Comparison of ENCODE assay signal across 9 mouse cellular contexts in the genomic region with DNA sequence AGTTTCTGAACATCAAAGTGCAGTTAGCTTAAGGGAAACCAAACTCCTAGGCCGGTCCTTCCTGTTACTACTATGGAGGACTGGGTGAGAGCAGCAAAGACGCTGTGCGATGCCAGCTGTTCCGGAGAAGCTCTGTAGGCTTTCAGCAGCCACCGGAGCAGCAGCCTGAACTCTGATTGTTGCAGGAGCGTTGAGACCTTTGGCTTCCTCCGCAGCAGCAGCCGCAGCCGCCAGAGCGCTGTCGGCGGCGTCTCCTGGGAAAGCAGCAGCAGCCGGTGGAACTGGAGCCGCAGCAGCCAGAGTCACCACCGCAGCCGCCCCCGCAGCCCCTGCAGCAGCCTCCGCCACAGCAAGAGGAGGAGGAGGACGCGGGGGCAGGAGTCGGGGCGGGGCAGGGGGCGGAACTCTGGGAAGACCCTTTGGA. TPM values are rescaled to one million over a fixed set of nuclear protein-coding genes. Genes with fewer than 3 reads are reported as not detected.
DNase-seq lines count a peak whose midpoint lies in the region; ATAC-seq lines count a peak whose summit lies in the region.
"Had no signal": no experiment of that assay in that cellular context is flagged by ENCODE, and none has a peak within 500 bp of the region (broad histone marks: within the 10 kb centered on the region; RNA-seq: fewer than 3 reads in every experiment).

No protein-coding gene starts in this region.

- peaks cover 21% of the 10 kb centered on the region for H3K27me3 ChIP-seq in heart, embryonic 10.5 days (ENCODE audit: insufficient read depth, poor library complexity, severe bottlenecking)
- H3K27me3 ChIP-seq in heart, embryonic 14.5 days (ENCODE audit: control insufficient read depth, insufficient read depth, low read length) = no peaks in the 10 kb centered on the region
- H3K27me3 ChIP-seq in liver, embryonic 16.5 days (ENCODE audit: control insufficient read depth, insufficient read depth, low read depth, low read length) = no peaks in the 10 kb centered on the region
- H3K27me3 ChIP-seq: Patski had no signal

- WGBS in heart, embryonic 10.5 days = 2% methylated on average over 24 of the region's 24 CpGs
- WGBS in heart, embryonic 14.5 days = 2% methylated on average over 23 of the region's 24 CpGs
- 1% methylated on average over 24 of the region's 24 CpGs for WGBS in liver, embryonic 16.5 days (ENCODE audit: insufficient replicate concordance)

- ATAC-seq in heart, embryonic 14.5 days (ENCODE audit: insufficient number of reproducible peaks, insufficient read depth, low FRiP score, low read depth) = 0 out of 2 replicates have a peak, but pooled peaks have one; percentile 31
- ATAC-seq in liver, embryonic 16.5 days (ENCODE audit: low read depth) = no peak
- ATAC-seq in CD4-positive, CD25-positive, alpha-beta regulatory T cell, adult 4 months = no peak
- ATAC-seq: Patski had no signal

- peak; percentile 82 for DNase-seq in heart, embryonic 10.5 days (ENCODE audit: low spot score)
- no peak for DNase-seq in heart, adult 9 months (ENCODE audit: low spot score in 2 of 2)
- DNase-seq in embryo, embryonic 11 days = peak; percentile 84
- peak; percentile 24 to 40 for DNase-seq in kidney, postnatal 25 days
- peak; percentile 63 for DNase-seq in right cerebral cortex, adult 18-20 months

- H3K9ac ChIP-seq in heart, embryonic 14.5 days (ENCODE audit: low read length) = peak overlapping the region; percentile 61
- no peak overlapping the region for H3K9ac ChIP-seq in liver, embryonic 16.5 days (ENCODE audit: low read depth, low read length)

- no peaks in the 10 kb centered on the region for H3K9me3 ChIP-seq in heart, embryonic 10.5 days
- no peaks in the 10 kb centered on the region for H3K9me3 ChIP-seq in heart, embryonic 14.5 days (ENCODE audit: control insufficient read depth, low read length)
- H3K9me3 ChIP-seq in liver, embryonic 16.5 days (replicated peaks; ENCODE audit: control insufficient read depth, low read length) = no peaks in the 10 kb centered on the region

- H3K4me3 ChIP-seq in heart, embryonic 10.5 days = peak overlapping the region; percentile 65
- peak overlapping the region; percentile 51 to 54 for H3K4me3 ChIP-seq in heart, embryonic 14.5 days (ENCODE audit: control insufficient read depth in 1 of 2, insufficient read depth in 1 of 2, low read depth in 1 of 2, low read length in 2 of 2)
- peak overlapping the region; percentile 40; the same call in 1 of the 2 replicates for H3K4me3 ChIP-seq in liver, embryonic 16.5 days (ENCODE audit: low read depth, low read length)

- H3K27ac ChIP-seq in heart, embryonic 10.5 days = peak overlapping the region; percentile 73
- H3K27ac ChIP-seq in heart, embryonic 14.5 days (replicated peaks in 1 of 2; ENCODE audit: control insufficient read depth in 1 of 2, insufficient read depth in 1 of 2, low read depth in 2 of 2, low read length in 2 of 2) = no peak overlapping the region
- no peak overlapping the region for H3K27ac ChIP-seq in liver, embryonic 16.5 days (ENCODE audit: low read length)

- H3K4me1 ChIP-seq in heart, embryonic 10.5 days = 0 out of 2 replicates have a peak, but pooled peaks cover 8% of the 10 kb centered on the region
- H3K4me1 ChIP-seq in heart, embryonic 14.5 days (ENCODE audit: control insufficient read depth in 2 of 2, insufficient read depth in 2 of 2, low read length in 2 of 2) = no peaks in the 10 kb centered on the region
- no peaks in the 10 kb centered on the region for H3K4me1 ChIP-seq in liver, embryonic 16.5 days (ENCODE audit: control insufficient read depth, low read depth, low read length)

- H3K4me2 ChIP-seq in heart, embryonic 14.5 days (ENCODE audit: low read length) = peak overlapping the region; percentile 87
- peak overlapping the region; percentile 38 for H3K4me2 ChIP-seq in liver, embryonic 16.5 days (ENCODE audit: low read depth, low read length)

- no peaks in the 10 kb centered on the region for H3K36me3 ChIP-seq in heart, embryonic 10.5 days
- H3K36me3 ChIP-seq in heart, embryonic 14.5 days (ENCODE audit: control insufficient read depth, insufficient read depth, low read length) = no peaks in the 10 kb centered on the region
- H3K36me3 ChIP-seq in liver, embryonic 16.5 days (ENCODE audit: control insufficient read depth, insufficient read depth) = no peaks in the 10 kb centered on the region

RNA-seq across cellular contexts. Expression of a gene that starts 1.1 kb away (rescaled TPM):
- polyA plus RNA-seq in heart, embryonic 10.5 days (2016; fragmentation: Nextera tagmentation; extraction: Ambion mirVana) = not detected in 2 replicates
- not detected in 2 replicates for polyA plus RNA-seq in heart, embryonic 14.5 days (2014; fragmentation: Nextera tagmentation; extraction: Ambion mirVana)
- not detected in 2 replicates for polyA plus RNA-seq in liver, embryonic 16.5 days (2015; fragmentation: Nextera tagmentation; extraction: Ambion mirVana)
- polyA plus RNA-seq in CD4-positive, CD25-positive, alpha-beta regulatory T cell, adult 4 months (2017; shearing (Covaris generic)) = not detected

RNA-seq across cellular contexts. Expression of a gene that starts 4.5 kb away (rescaled TPM):
- polyA plus RNA-seq in heart, embryonic 10.5 days (2016; fragmentation: Nextera tagmentation; extraction: Ambion mirVana) = not detected in 2 replicates
- not detected in 2 replicates for polyA plus RNA-seq in heart, embryonic 14.5 days (2014; fragmentation: Nextera tagmentation; extraction: Ambion mirVana)
- not detected in 2 replicates for polyA plus RNA-seq in liver, embryonic 16.5 days (2015; fragmentation: Nextera tagmentation; extraction: Ambion mirVana)
- polyA plus RNA-seq in CD4-positive, CD25-positive, alpha-beta regulatory T cell, adult 4 months (2017; shearing (Covaris generic)) = not detected
- polyA plus RNA-seq: Patski had no signal

RNA-seq across cellular contexts. Expression of a gene that starts 22.4 kb away (rescaled TPM):
- not detected in 2 replicates for polyA plus RNA-seq in heart, embryonic 10.5 days (2016; fragmentation: Nextera tagmentation; extraction: Ambion mirVana)
- polyA plus RNA-seq in heart, embryonic 14.5 days (2014; fragmentation: Nextera tagmentation; extraction: Ambion mirVana) = not detected in 2 replicates
- polyA plus RNA-seq in liver, embryonic 16.5 days (2015; fragmentation: Nextera tagmentation; extraction: Ambion mirVana) = not detected in 2 replicates
- not detected for polyA plus RNA-seq in CD4-positive, CD25-positive, alpha-beta regulatory T cell, adult 4 months (2017; shearing (Covaris generic))
- polyA plus RNA-seq: Patski had no signal

RNA-seq across cellular contexts. Expression of a gene that starts 47.5 kb away (rescaled TPM):
- not detected in 2 replicates for polyA plus RNA-seq in heart, embryonic 10.5 days (2016; fragmentation: Nextera tagmentation; extraction: Ambion mirVana)
- polyA plus RNA-seq in heart, embryonic 14.5 days (2014; fragmentation: Nextera tagmentation; extraction: Ambion mirVana) = not detected in 2 replicates
- polyA plus RNA-seq in liver, embryonic 16.5 days (2015; fragmentation: Nextera tagmentation; extraction: Ambion mirVana) = not detected in 2 replicates
- not detected for polyA plus RNA-seq in CD4-positive, CD25-positive, alpha-beta regulatory T cell, adult 4 months (2017; shearing (Covaris generic))
- polyA plus RNA-seq: Patski had no signal

RNA-seq across cellular contexts. Expression of a gene that starts 54.2 kb away (rescaled TPM):
- not detected in 2 replicates for polyA plus RNA-seq in heart, embryonic 10.5 days (2016; fragmentation: Nextera tagmentation; extraction: Ambion mirVana)
- not detected in 2 replicates for polyA plus RNA-seq in heart, embryonic 14.5 days (2014; fragmentation: Nextera tagmentation; extraction: Ambion mirVana)
- polyA plus RNA-seq in liver, embryonic 16.5 days (2015; fragmentation: Nextera tagmentation; extraction: Ambion mirVana) = not detected in 2 replicates
- under 1 TPM in 1 of 2 experiments, not detected in 1; 0.19 TPM for polyA plus RNA-seq in CD4-positive, CD25-positive, alpha-beta regulatory T cell, adult 4 months (2017; shearing (Covaris generic))
- polyA plus RNA-seq: Patski had no signal

Comparison
In these comparisons a context has a peak if more than half of its experiments do, and no peak if none do; other contexts are left out.
1. DNase-seq: peak in heart, embryonic 10.5 days (single experiment), embryo, embryonic 11 days (single experiment), kidney, postnatal 25 days (2 of 2) and right cerebral cortex, adult 18-20 months (single experiment); none in heart, adult 9 months (0 of 2).
2. Peak in every context shown above with its lines, with median percentiles within 50 percentile points of each other: H3K4me3 ChIP-seq.